Mouse (Mus musculus): ENCODE results near the gene Spata46.

- no peak for TF ChIP-seq CTCF (IDR thresholded peaks at IDR 0.05; ENCODE audit: extremely low read depth, insufficient read length, insufficient replicate concordance, low read depth, low read length)
- no peak for TF ChIP-seq POLR2A (IDR thresholded peaks at IDR 0.05; ENCODE audit: low read depth, low read length)
These were observed 6.9 kb upstream of the Spata46 start for GRCm38 (mm10) chr1:170301686-170302085.

All from small intestine, adult 2 months (tissue).